Mouse (Mus musculus): ENCODE measurements around the gene Lhx3.

The Lhx3 gene

DNA sequence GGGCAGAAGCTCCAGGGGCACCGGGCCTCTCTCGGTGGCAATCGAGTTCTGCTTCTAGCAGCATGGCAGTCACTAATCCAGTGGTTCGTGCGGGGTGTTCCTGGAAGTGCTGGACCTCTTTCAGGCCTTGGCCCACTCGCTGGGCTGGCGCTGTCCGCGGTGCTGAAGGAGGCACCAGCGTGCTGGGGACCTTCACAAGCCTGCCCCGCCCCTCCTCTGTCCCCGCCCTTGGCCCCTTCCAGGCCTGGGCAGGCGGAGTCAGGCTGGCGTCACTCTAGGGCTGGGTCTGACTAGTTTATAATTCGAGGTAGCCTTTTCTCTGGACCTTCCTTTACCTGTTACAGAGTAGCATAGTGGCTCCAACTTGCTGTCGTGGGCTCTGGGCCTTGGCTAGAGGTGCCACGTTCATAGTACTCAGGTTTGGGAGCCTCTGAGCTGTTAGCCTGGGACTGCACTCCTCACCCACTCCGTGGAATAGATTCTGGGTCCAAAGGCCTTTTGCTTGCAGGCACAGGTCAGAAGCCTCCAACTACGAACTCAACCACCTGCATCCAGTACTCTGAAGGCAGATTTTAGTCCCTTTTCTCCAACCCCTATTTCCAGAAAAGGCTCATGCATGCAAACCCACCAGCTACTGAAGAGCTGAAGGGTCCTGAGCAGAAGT lies at the start of gene Lhx3:
Lhx3 (minus strand) TSS at position 164 of the 664 bp plus-strand sequence.
- DNase-seq = peak; percentile 52 to 58

- no peak for DNase-seq
Observed at GRCm38 (mm10) chr2:26257315-26258096, 49.4 kb upstream of the Lhx3 start.

DNA sequence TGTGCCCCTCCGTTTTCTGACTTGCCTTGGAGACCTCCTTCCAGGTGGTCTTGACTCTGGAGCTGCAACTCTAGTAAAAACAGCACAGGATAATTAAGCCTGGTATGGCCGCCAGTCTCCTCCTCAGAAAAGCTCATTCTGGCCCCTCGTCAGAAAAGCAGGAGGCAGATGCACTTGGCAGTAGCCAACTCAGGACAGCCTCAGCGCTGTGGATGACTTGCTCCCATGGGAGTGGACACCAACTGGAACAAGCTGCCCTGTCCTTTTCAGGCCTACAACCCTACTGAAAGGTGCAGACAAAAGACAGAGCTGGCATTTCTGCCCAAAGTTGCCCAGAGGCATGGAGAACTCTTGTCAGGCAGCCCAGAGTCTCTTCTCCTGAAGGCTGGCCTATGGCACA lies 46.7 kb upstream of the Lhx3 start:
- peak; percentile 59 to 63 for DNase-seq

DNA sequence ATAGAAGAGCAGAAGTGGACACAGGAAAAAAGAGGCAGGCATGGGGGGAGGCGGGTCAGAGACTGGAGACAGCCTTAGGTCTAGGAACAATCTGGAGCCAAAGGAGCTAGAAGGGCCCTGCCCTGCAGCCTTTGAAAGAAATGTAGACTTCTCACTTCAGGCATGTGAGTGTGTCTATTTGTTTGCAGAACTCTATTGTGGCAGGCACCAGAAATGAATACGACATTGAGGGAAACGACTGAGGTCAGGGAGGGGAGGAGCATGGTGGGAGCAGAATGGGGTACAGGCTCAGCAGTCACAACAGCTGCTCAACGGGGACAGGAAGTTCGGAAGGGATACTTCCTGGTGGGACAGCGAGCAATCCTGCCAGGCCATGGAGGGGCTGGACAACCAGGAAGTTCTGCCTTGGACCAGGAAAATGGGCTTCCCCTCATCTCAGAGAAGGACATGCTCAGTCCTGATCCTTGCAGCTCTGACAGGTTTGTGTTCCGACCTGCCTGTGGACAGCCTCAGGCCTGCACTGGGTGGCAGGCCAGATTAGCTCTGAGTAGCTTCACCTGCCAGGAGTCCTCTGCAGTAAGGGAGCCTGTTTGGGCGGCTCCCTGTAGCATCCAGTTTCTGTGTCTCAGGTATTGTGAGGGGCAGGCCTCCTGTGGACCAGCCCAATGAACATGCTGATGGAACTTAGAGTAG lies 44.6 kb upstream of the Lhx3 start:
- no peak for DNase-seq

DNA sequence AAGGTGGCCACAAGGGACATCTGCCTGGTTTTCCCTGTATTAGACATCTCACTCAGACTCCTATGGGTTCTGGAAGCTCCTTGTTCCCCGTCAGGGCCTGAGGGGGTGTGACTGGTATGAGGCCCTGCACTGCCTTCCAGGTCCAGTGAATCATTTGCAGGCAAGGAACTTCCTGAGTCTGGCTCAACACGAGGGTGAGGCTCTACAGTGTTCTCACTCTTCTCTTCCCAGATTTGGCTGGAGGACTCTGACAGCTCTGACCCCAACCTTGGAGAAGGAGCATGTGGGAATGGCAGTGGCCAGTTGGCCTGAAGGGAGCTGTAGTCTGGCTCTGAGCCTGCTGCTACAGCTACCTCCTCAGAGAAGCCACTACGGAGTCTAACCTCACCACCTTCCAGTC lies 39.4 kb upstream of the Lhx3 start:
- peak; percentile 21 to 33 for DNase-seq

- DNase-seq = no peak
Observed at GRCm38 (mm10) chr2:26240841-26241240, 32.8 kb upstream of the Lhx3 start.

DNA sequence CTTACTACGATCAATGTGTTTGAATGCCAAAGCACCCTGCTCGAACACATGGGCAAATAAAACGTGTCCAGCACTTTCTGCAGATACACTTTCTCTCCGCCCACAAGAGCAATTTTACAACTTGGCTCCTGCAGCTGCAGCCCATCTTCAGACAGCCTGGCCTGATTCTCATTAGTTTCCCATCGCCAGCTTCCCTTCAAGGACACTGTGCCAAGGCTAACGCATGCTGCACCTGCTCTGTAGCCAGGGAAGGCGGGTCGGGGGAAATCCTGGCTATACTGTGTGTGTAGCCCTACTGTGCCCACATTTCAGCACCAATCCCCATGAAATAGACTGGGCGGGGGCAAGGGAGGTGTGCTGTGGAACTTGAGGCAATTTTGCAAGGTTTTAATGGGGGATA lies 32.2 kb upstream of the Lhx3 start:
- DNase-seq = peak; percentile 61 to 67

GRCm38 (mm10) chr2:26237290-26237782 lies 29.2 kb upstream of the Lhx3 start, which contains the start of gene Qsox2:
Gene Qsox2 (minus strand): TSS chr2:26237525.
- peak; percentile 93 to 95 for DNase-seq

DNA sequence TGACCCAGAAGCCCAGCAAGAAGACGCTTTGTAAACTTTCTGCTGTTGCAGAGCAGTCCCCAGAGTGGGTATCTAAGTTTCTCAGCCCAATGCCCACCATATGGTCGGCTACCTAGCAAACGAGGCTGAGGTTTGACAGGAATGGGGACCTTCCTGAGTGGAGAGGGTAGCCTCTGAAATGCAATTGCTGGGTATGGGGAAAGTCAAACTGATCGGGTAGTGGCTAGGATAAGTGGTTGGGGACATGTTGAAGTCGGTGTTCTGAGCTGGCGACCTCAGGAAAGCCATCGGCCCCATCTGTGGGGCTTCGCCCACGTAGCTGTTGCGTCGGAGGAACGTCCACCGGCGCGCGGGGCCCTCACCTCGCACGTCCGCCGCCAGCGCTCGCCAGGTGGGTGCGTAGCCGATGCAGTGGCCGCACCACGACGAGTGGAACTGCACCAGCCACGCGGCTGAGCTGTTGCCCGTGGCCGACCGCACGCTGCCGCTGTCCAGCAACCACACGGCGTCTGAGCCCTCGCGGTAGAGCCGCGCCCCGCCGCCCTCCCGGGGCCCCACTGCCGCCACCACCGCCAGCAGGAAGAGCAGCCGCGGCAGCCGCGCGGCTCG lies 28.7 kb upstream of the Lhx3 start:
- DNase-seq = peak in 1 of 2 experiments; percentile 68

DNA sequence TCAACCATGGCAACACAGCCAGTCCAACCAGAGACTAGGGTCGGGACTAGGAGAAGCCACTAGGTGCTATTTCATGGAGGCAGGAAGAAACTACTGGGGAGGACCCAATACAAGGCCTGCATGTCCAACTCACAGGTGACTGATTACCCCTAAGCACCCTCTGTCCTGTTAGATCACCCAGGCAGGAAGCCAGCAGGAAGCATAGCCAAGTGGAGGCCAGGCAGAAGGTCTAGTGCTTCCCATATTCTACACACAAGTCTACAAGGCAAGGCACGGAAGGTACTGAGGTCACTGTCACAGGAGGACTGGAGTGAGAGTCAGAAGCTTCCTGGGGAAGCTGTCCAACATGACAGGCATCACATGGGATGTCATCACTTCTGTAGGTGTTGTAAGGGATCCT lies 26.7 kb upstream of the Lhx3 start:
- DNase-seq = no peak

DNA sequence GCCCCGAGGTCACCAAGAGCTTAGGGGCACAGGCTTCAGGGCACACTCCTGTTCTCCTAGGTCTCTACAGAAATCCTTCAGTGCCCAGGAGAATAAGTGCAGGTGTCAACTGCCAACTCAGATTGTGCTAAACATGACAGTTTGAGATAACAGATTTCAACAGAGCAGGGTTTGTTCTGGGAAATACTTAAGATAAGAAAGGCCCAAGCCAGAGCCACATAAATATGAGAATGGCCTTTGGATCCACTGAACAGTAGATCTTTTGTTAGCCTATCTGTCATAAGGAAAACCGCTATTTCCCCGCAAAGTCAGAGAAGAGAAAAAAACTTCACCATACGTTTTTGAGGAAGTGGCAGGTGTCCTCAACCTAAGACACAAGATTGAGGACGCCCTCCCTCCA lies 26.2 kb upstream of the Lhx3 start:
- no peak for DNase-seq

DNA sequence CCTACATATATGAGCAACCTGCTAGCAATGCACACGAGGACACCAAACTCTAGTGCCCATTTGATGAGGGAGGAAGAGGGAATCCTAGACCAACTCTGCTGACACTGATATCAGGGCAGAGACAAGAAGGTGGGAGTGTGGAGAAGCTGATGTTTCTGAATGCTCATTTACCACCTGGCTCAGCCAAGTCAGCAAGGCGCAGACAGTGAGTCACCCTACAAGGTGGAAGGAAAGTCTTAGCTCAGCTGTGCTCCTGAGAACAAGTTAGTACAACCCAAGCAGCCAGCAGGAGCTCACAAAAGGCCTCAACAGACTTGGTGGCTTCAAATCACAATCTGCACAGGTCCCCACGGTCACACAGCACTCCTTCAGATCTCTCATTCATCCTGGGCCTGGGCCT lies 23.3 kb upstream of the Lhx3 start:
- no peak for DNase-seq

DNA sequence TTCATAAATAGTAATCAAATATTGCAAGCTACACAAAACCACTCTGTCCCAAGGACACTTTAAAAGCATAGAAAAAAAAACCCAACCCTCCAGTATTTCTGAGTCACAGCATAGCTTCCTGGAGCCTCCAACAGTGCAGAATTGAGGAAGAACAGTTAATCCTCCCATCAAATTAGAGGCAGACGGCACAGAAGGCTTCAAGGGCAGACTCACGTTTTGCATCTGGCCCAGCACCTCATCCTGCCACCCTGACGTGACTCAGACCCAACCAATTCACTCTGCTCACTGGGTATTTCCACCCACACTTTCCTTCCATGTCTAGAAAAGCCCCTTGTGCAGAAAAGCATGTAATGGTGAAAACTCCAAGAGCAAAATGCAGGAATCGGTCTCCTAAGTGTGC lies 22.2 kb upstream of the Lhx3 start:
- DNase-seq = no peak

GRCm38 (mm10) chr2:26227788-26228187 lies 19.7 kb upstream of the Lhx3 start:
- peak; percentile 70 to 82 for DNase-seq

GRCm38 (mm10) chr2:26225242-26225641 lies 17.2 kb upstream of the Lhx3 start:
- no peak for DNase-seq

DNA sequence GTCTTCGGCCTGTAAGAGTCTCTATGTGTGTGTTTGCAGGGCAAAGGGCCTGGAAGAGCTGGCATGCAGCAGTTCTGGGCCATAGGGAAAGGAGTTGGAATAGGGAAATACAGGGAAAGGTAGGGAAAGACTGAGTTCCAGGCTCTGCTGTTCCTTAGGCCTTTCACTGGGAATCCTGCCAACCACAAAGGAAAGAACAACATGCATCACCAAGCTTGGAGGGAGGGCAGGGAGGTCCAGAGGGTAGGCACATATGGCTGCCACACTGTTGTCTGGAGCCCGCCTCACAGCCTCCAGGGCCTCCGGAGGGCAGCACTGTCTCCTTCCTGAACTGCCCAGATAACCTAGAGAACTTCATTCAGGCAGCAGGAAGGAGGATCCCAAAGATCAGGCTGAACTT lies 15.9 kb upstream of the Lhx3 start:
- peak; percentile 45 to 62 for DNase-seq

GRCm38 (mm10) chr2:26214526-26214925 lies 6.4 kb upstream of the Lhx3 start:
- DNase-seq = peak; percentile 95

- peak; percentile 52 to 54 for DNase-seq
Observed at GRCm38 (mm10) chr2:26209566-26209965, 1.5 kb upstream of the Lhx3 start.

- DNase-seq = peak in 1 of 2 experiments; percentile 44
Observed at GRCm38 (mm10) chr2:26207559-26207958, 530 bp downstream of the Lhx3 start.

DNA sequence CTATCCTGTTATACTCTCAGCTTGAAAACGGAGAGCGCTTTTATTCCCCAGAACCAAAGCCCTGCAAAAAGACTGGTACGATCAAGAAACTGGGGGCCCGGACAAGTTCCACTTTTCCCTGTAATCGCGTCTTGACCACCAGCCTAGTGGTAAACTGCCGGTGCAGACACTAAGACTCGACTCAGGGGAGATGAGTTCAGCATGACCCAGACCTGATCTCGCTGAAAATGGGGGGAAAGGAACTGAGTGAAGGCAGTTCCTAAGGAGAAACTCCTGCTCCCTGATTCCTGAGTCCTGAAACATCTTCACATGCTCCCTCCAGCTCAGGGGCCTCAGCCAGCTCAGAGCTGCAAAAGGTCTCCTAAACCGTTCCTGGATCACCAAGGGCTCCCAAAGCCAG lies 2.3 kb downstream of the Lhx3 start:
- no peak for DNase-seq

DNA sequence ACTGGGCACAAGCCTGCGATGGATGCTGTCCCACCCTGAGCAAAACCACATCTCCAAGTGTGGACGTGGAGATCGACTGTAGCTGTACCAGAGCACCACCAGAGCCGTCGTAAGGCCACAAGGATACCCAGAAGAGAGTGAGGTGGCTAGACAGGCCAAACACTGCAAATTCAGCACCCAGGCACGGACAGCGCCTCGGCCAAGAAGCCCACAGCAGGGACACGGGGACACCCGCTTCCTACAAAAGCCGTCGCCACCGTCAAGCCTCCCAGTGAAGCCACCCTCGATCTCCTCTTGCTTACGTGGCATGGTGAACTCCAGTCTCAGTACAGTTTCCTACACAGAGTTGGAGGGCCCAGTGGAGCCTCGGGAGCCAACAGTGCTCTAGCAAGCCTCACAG lies 3.0 kb downstream of the Lhx3 start:
- peak in 1 of 2 experiments; percentile 32 for DNase-seq

DNA sequence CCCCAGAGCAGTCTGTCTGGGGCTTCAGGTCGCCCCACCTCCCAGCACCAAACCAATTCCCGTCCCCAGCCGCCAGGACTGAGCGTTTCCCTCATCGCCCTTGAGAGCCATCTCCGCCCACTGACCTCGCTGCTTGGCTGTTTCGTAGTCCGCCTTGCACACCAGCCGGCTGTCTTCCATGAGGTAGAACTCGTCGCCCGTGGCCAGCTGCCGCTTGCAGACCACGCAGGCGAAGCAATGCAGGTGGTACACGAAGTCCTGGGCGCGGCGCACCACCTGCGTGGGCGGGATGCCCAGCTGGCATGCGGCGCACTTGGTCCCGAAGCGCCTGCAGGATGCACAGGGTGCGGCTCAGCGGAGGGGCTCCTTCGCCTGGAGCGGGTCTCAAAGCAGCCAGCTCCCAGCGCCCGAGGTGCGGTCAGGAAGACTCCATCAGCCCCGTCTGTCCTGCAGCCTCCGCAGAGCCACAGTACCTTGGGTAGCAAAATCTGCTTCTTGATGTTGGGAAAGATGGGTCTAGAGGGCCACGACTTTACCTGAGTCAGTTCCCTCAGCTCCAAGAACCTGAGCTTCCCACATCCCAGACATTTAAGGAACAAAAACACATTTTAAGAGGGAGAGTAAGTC lies 5.1 kb downstream of the Lhx3 start:
- peak; percentile 52 to 57 for DNase-seq

Measured in cerebellum, postnatal 14 days (tissue).